ENCODE assay signal across 14 mouse cellular contexts in the genomic region with DNA sequence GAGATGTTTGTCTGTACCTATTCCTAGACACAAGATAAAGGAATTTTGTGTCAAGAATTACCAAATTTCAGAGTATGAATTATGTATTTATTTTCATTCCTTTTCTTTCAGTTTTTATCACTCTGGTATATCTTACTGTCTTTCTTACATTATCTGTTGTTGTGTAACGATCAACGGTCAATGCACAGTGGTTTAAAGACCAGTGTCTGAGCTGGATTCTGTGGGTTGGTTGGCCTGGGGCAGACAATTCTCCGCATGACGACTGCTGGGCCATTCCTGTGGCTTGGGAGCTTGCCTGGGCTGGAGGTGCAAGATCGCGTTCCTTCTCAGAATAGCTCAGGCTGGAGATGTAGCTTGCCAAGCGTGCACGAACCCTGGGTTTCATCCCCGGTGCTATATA. TPM values are rescaled to one million over a fixed set of nuclear protein-coding genes. Genes with fewer than 3 reads are reported as not detected.
DNase-seq lines count a peak whose midpoint lies in the region; TF ChIP-seq lines count a peak whose summit lies in the region.
"Had no signal": no experiment of that assay in that cellular context is flagged by ENCODE, and none has a peak within 500 bp of the region (broad histone marks: within the 10 kb centered on the region; RNA-seq: fewer than 3 reads in every experiment).

No protein-coding gene starts in this region.

- H3K27ac ChIP-seq in left cerebral cortex, adult 2 months, result no peak overlapping the region
- H3K27ac ChIP-seq: limb, embryonic 10.5 days had no signal

- H3K27me3 ChIP-seq in myocyte (ENCODE audit: control insufficient read depth, insufficient read depth, insufficient read length), result no peaks in the 10 kb centered on the region
- H3K27me3 ChIP-seq: hindbrain, embryonic 15.5 days had no signal

- H3K4me2 ChIP-seq in myocyte (ENCODE audit: low read depth), result peak overlapping the region; percentile 63
- H3K4me2 ChIP-seq: hindbrain, embryonic 15.5 days had no signal

- no peak overlapping the region for H3K4me3 ChIP-seq in myocyte
- H3K4me3 ChIP-seq in left cerebral cortex, adult 2 months, result no peak overlapping the region
- H3K4me3 ChIP-seq: hindbrain, embryonic 15.5 days; limb, embryonic 10.5 days had no signal

- no peak for TF ChIP-seq CTCF in left cerebral cortex, adult 2 months (IDR thresholded peaks at IDR 0.05)

- intact Hi-C loops in left cerebral cortex, adult 2 months (cut with DNase I), result no loop called here

- H3K79me2 ChIP-seq in myocyte (ENCODE audit: control insufficient read depth, insufficient read depth), result no peaks in the 10 kb centered on the region

- peak; percentile 13 to 48 for DNase-seq in cerebellum, postnatal 25 days
- DNase-seq in cerebellum, postnatal 4 days (ENCODE audit: low spot score in 2 of 2), result no peak
- peak; percentile 62 for DNase-seq in lung, postnatal 10 days
- no peak for DNase-seq in lung, adult 18-20 months
- DNase-seq in gastrocnemius, postnatal 10 days, result peak; percentile 58
- DNase-seq in left cerebral cortex, adult 2 months (ENCODE audit: extremely low spot score in 1 of 2, low spot score in 2 of 2), result no peak
- no peak for DNase-seq in thymus, postnatal 10 days (ENCODE audit: low spot score in 2 of 2)
- DNase-seq: adrenal gland, adult 2 months; embryo, embryonic 11 days; kidney, adult 8-10 months; thymus, postnatal 14 days had no signal

- no peak for TF ChIP-seq POLR2A in myocyte (IDR thresholded peaks at IDR 0.05; ENCODE audit: insufficient read length, low read depth)

- no peaks in the 10 kb centered on the region for H3K36me3 ChIP-seq in myocyte (ENCODE audit: control insufficient read depth, insufficient read depth)
- H3K36me3 ChIP-seq: hindbrain, embryonic 15.5 days; limb, embryonic 10.5 days had no signal

- H3ac ChIP-seq in myocyte (ENCODE audit: control insufficient read depth, insufficient read length), result no peak overlapping the region

TF ChIP-seq in myocyte, 11 proteins besides CTCF, POLR2A, EP300 and RAD21:
- TF ChIP-seq CEBPB (IDR thresholded peaks at IDR 0.05; ENCODE audit: insufficient read depth, poor library complexity, severe bottlenecking) (peak; percentile 60), E2F4 (IDR thresholded peaks at IDR 0.05; ENCODE audit: insufficient read depth) (no peak), MYOG (IDR thresholded peaks at IDR 0.05; ENCODE audit: control insufficient read depth in 1 of 3, insufficient read depth in 1 of 3, insufficient read length in 2 of 3, low read depth in 2 of 3) (peak; percentile 33 to 88 (median 59)), MYOD1 (IDR thresholded peaks at IDR 0.05; ENCODE audit: control insufficient read depth in 1 of 3, insufficient read length in 2 of 3, low read depth in 2 of 3) (peak in 1 of 3 experiments; percentile 69)

RNA-seq across cellular contexts. Expression of a gene that starts 30.3 kb away (rescaled TPM):
- 10 to 100 TPM; 80.2 to 88.9 TPM for total RNA-seq in gastrocnemius, postnatal 10 days (2021)
- 95.0 TPM for polyA plus RNA-seq in myocyte (2012; fragmentation: generic; extraction: Trizol)
- total RNA-seq in left cerebral cortex, adult 2 months (2021), result 100 to 1,000 TPM in 1 of 2 experiments, 10 to 100 TPM in 1; 96.9 to 108 TPM

Comparison
In these comparisons a context has a peak if more than half of its experiments do, and no peak if none do; other contexts are left out.
1. DNase-seq: peak in cerebellum, postnatal 25 days (2 of 2), lung, postnatal 10 days (single experiment) and gastrocnemius, postnatal 10 days (single experiment); none in cerebellum, postnatal 4 days (0 of 2), lung, adult 18-20 months (0 of 2), left cerebral cortex, adult 2 months (0 of 2) and thymus, postnatal 10 days (0 of 2).